Mouse (Mus musculus) liver, adult 2 months (tissue): Measurements from ENCODE around the gene Mpp2. TPM values are rescaled to one million over a fixed set of nuclear protein-coding genes. Genes with fewer than 3 reads are reported as not detected.
A peak's percentile ranks its signal among the peaks of the same experiment; 100 is the strongest.

Experiments used
- DNase-seq: peaks from one replicate; pipeline ENCODE4 v3.0.0-alpha.2; 2011; ENCODE audit warnings: low read depth, low spot score; ENCODE audit errors: extremely low read depth
- H3K27ac ChIP-seq: fragments of 200-500 bp; replicated peaks from 2 replicates; pipeline ENCODE4 v1.5.1; 2012; ENCODE audit warnings: low read depth, mild to moderate bottlenecking, control low read depth, inconsistent platforms, low read length; ENCODE audit not compliant: insufficient read depth
- H3K27me3 ChIP-seq: fragments of 200-500 bp; 2 replicates; pipeline ENCODE4 v1.6.1; 2012; ENCODE audit warnings: mild to moderate bottlenecking, moderate library complexity, low read length, inconsistent platforms; ENCODE audit not compliant: control insufficient read depth, insufficient read depth
- H3K36me3 ChIP-seq: fragments of 200-500 bp; 2 replicates; pipeline ENCODE4 v1.6.1; 2012; ENCODE audit warnings: low read length, inconsistent platforms; ENCODE audit not compliant: control insufficient read depth, insufficient read depth
- H3K4me1 ChIP-seq: fragments of 200-500 bp; 2 replicates; pipeline ENCODE4 v1.6.1; 2011; ENCODE audit warnings: low read length; ENCODE audit not compliant: control insufficient read depth, insufficient read depth
- H3K4me3 ChIP-seq: fragments of 200-500 bp; 2 replicates; pipeline ENCODE4 v1.5.1; 2011; ENCODE audit warnings: low read depth, mild to moderate bottlenecking, control low read depth, low read length, moderate library complexity; ENCODE audit not compliant: insufficient read depth
- H3K79me2 ChIP-seq: fragments of 200-500 bp; 2 replicates; pipeline ENCODE4 v1.6.1; 2012; ENCODE audit warnings: inconsistent platforms, mild to moderate bottlenecking, low read length, moderate library complexity; ENCODE audit not compliant: control insufficient read depth, insufficient read depth
- H3K9ac ChIP-seq: fragments of 200-500 bp; 2 replicates; pipeline ENCODE4 v1.6.1; 2012; ENCODE audit warnings: low read depth, mild to moderate bottlenecking, control low read depth, inconsistent platforms, low read length
- CTCF ChIP-seq: fragments of 200-500 bp; IDR thresholded peaks from 2 replicates; pipeline ENCODE4 v1.5.1; 2011; ENCODE audit warnings: low read depth, low read length, control low read depth
- POLR2A ChIP-seq: fragments of 200-500 bp; IDR thresholded peaks from 2 replicates; pipeline ENCODE4 v1.6.1; 2011; ENCODE audit warnings: low read length, control low read depth; ENCODE audit not compliant: insufficient read depth; ENCODE audit errors: extremely low read depth
- WGBS: fragments of 180-500 bp; shearing (Covaris S2); methylation state at CpG from one replicate; pipeline ENCODE4 v1.1.7; 2018; 5-methylcytosine and 5-hydroxymethylcytosine counted together
- polyA plus RNA-seq: library from polyadenylated mRNA; depleted of rRNA; stranded (reverse); fragments of >200 nt; gene quantifications from 2 replicates; pipeline ENCODE4 v1.2.3, GENCODE M21; 2012; rRNA removed
- total RNA-seq: library from RNA; depleted of rRNA; stranded (reverse); fragments of >200 nt; gene quantifications from 2 replicates; pipeline ENCODE4 v1.2.3, GENCODE M21; 2014; rRNA removed

Mpp2 gene
- total RNA-seq = under 0.01 and 0.20 TPM in 2 replicates
- 0.20 and 0.22 TPM in 2 replicates for polyA plus RNA-seq

GRCm38 (mm10) chr11:102087931-102088898, at the start of gene Mpp2:
Mpp2 (minus strand) TSS chr11:102088515.
- H3K27ac ChIP-seq = no peak within 1 kb of the TSS
- DNase-seq = peak; percentile 57
- H3K4me3 ChIP-seq = peak within 1 kb of the TSS; percentile 74
- H3K36me3 ChIP-seq = no peaks in the 10 kb centered on the region
- no peaks in the 10 kb centered on the region for H3K27me3 ChIP-seq
- WGBS = under 1% methylated on average over 49 of the region's 49 CpGs
- peak within 1 kb of the TSS; percentile 55 for H3K9ac ChIP-seq
- H3K79me2 ChIP-seq = no peaks in the 10 kb centered on the region
- TF ChIP-seq CTCF = no peak
- peaks cover 8% of the 10 kb centered on the region for H3K4me1 ChIP-seq

GRCm38 (mm10) chr11:102137625-102138446, 49.5 kb upstream of the Mpp2 start:
- no peak overlapping the region for H3K27ac ChIP-seq
- H3K9ac ChIP-seq = no peak overlapping the region
- H3K36me3 ChIP-seq = no peaks in the 10 kb centered on the region
- H3K4me3 ChIP-seq = no peak overlapping the region
- no peak for DNase-seq
- no peaks in the 10 kb centered on the region for H3K4me1 ChIP-seq
- no peaks in the 10 kb centered on the region for H3K27me3 ChIP-seq
- TF ChIP-seq CTCF (no peak), POLR2A (no peak)
- H3K79me2 ChIP-seq = no peaks in the 10 kb centered on the region
- 55% methylated on average over 13 of the region's 13 CpGs for WGBS

- H3K36me3 ChIP-seq = no peaks in the 10 kb centered on the region
- DNase-seq = no peak
- no peaks in the 10 kb centered on the region for H3K27me3 ChIP-seq
- 36% methylated on average over 4 of the region's 4 CpGs for WGBS
- H3K9ac ChIP-seq = no peak overlapping the region
- no peak for TF ChIP-seq CTCF
- TF ChIP-seq POLR2A = no peak
- no peak overlapping the region for H3K4me3 ChIP-seq
- no peaks in the 10 kb centered on the region for H3K4me1 ChIP-seq
- H3K27ac ChIP-seq = no peak overlapping the region
- no peaks in the 10 kb centered on the region for H3K79me2 ChIP-seq
Observed at GRCm38 (mm10) chr11:102134516-102134915, 46.2 kb upstream of the Mpp2 start.

DNA sequence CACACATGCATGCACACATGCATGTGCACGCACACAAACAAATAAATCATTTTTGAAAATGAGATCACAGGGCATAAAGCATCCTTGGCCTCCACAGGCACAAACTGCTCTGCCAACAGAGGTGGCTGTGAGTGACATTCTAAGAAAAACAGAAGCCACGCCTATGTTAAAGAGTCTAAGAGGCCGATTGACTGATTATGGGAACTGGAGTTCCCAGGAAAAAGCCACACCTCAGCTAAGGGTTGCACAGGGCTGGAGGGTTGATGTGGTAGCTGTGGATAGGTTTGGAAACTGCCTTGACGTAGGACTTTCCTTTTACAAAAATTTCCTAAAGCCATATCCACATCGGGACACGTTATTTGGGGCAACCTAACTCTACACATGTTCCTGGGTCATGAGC, 29.1 kb upstream of the Mpp2 start:
- no peak overlapping the region for H3K27ac ChIP-seq
- 69% methylated on average over 6 of the region's 6 CpGs for WGBS

DNA sequence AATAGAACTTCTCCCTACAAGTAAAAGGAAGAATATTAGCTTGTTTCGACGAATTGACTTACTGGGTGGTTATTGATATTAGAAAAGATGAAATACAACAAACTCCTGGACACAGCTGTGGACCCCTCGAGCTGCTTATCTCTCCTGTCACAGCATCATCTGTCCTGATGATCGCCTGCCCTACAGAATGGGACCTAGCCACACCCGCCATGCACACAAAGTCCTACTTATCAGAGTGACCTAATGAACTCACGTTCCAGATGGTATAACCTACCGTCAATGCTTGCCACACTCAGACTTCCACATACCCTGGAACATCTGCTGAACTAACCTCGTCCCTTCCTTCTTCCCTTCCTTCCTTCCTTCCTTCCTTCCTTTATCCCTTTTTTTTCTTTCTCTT, 27.9 kb upstream of the Mpp2 start:
- DNase-seq = no peak
- WGBS = 43% methylated on average over 8 of the region's 8 CpGs
- Histone ChIP-seq H3K4me3 (no peak overlapping the region), H3K27ac (no peak overlapping the region), H3K79me2 (no peaks in the 10 kb centered on the region), H3K9ac (no peak overlapping the region), H3K4me1 (no peaks in the 10 kb centered on the region), H3K36me3 (no peaks in the 10 kb centered on the region), H3K27me3 (no peaks in the 10 kb centered on the region)
- TF ChIP-seq CTCF = no peak
- no peak for TF ChIP-seq POLR2A

More for the DNA sequence above, 29.1 kb upstream of the Mpp2 start:
- TF ChIP-seq CTCF (no peak), POLR2A (no peak)
- H3K4me1 ChIP-seq = no peaks in the 10 kb centered on the region
- no peaks in the 10 kb centered on the region for H3K79me2 ChIP-seq
- no peak overlapping the region for H3K9ac ChIP-seq
- no peaks in the 10 kb centered on the region for H3K36me3 ChIP-seq
- H3K27me3 ChIP-seq = no peaks in the 10 kb centered on the region
- no peak overlapping the region for H3K4me3 ChIP-seq
- no peak for DNase-seq
